Mouse (Mus musculus): ENCODE measurements around the gene C1qtnf7. TPM values are rescaled to one million over a fixed set of nuclear protein-coding genes. Genes with fewer than 3 reads are reported as not detected.
A peak's percentile ranks its signal among the peaks of the same experiment; 100 is the strongest.

Gene C1qtnf7
- total and polyA plus RNA-seq, 2 experiments = 0.65 to 0.69 TPM

GRCm38 (mm10) chr5:43583326-43584120 lies 68.2 kb downstream of the C1qtnf7 start:
- Histone ChIP-seq H3K4me1 (ENCODE audit: control insufficient read depth, insufficient read depth, low read length) (no peaks in the 10 kb centered on the region), H3K27ac (replicated peaks; ENCODE audit: insufficient read depth, low read depth, low read length) (no peak overlapping the region), H3K36me3 (ENCODE audit: control insufficient read depth, insufficient read depth, low read length) (no peaks in the 10 kb centered on the region), H3K4me3 (ENCODE audit: insufficient read depth, low read depth, low read length) (no peak overlapping the region), H3K79me2 (ENCODE audit: control insufficient read depth, insufficient read depth, low read length) (no peaks in the 10 kb centered on the region), H3K27me3 (ENCODE audit: control insufficient read depth, insufficient read depth, low read length) (no peaks in the 10 kb centered on the region), H3K9ac (ENCODE audit: low read depth, low read length) (no peak overlapping the region)
- no peak for DNase-seq (ENCODE audit: extremely low read depth, low read depth, low spot score)
- WGBS = 89% methylated on average over 6 of the region's 6 CpGs
- no peak for TF ChIP-seq CTCF (IDR thresholded peaks at IDR 0.05; ENCODE audit: low read depth, low read length)

GRCm38 (mm10) chr5:43584464-43584863 lies 69.1 kb downstream of the C1qtnf7 start:
- no peak overlapping the region for H3K4me3 ChIP-seq (ENCODE audit: insufficient read depth, low read depth, low read length)
- DNase-seq (ENCODE audit: extremely low read depth, low read depth, low spot score) = no peak
- H3K4me1 ChIP-seq (ENCODE audit: control insufficient read depth, insufficient read depth, low read length) = no peaks in the 10 kb centered on the region
- no peak for TF ChIP-seq CTCF (IDR thresholded peaks at IDR 0.05; ENCODE audit: low read depth, low read length)
- TF ChIP-seq POLR2A (IDR thresholded peaks at IDR 0.05; ENCODE audit: extremely low read depth, insufficient read depth, low read length) = no peak
- 6% methylated on average over 1 of the region's 1 CpGs for WGBS
- H3K27me3 ChIP-seq (ENCODE audit: control insufficient read depth, insufficient read depth, low read length) = no peaks in the 10 kb centered on the region
- H3K9ac ChIP-seq (ENCODE audit: low read depth, low read length) = no peak overlapping the region
- no peaks in the 10 kb centered on the region for H3K36me3 ChIP-seq (ENCODE audit: control insufficient read depth, insufficient read depth, low read length)
- no peaks in the 10 kb centered on the region for H3K79me2 ChIP-seq (ENCODE audit: control insufficient read depth, insufficient read depth, low read length)
- H3K27ac ChIP-seq (replicated peaks; ENCODE audit: insufficient read depth, low read depth, low read length) = no peak overlapping the region

GRCm38 (mm10) chr5:43585406-43586245 lies 70.3 kb downstream of the C1qtnf7 start:
- no peaks in the 10 kb centered on the region for H3K79me2 ChIP-seq (ENCODE audit: control insufficient read depth, insufficient read depth, low read length)
- WGBS = 68% methylated on average over 11 of the region's 11 CpGs
- peak; percentile 18 for DNase-seq (ENCODE audit: extremely low read depth, low read depth, low spot score)
- no peaks in the 10 kb centered on the region for H3K4me1 ChIP-seq (ENCODE audit: control insufficient read depth, insufficient read depth, low read length)
- TF ChIP-seq CTCF (IDR thresholded peaks at IDR 0.05; ENCODE audit: low read depth, low read length) = no peak
- no peak for TF ChIP-seq POLR2A (IDR thresholded peaks at IDR 0.05; ENCODE audit: extremely low read depth, insufficient read depth, low read length)
- no peaks in the 10 kb centered on the region for H3K36me3 ChIP-seq (ENCODE audit: control insufficient read depth, insufficient read depth, low read length)
- H3K27ac ChIP-seq (replicated peaks; ENCODE audit: insufficient read depth, low read depth, low read length) = no peak overlapping the region
- no peaks in the 10 kb centered on the region for H3K27me3 ChIP-seq (ENCODE audit: control insufficient read depth, insufficient read depth, low read length)
- no peak overlapping the region for H3K4me3 ChIP-seq (ENCODE audit: insufficient read depth, low read depth, low read length)
- H3K9ac ChIP-seq (ENCODE audit: low read depth, low read length) = no peak overlapping the region

- H3K4me1 ChIP-seq (ENCODE audit: control insufficient read depth, insufficient read depth, low read length) = no peaks in the 10 kb centered on the region
- TF ChIP-seq POLR2A (IDR thresholded peaks at IDR 0.05; ENCODE audit: extremely low read depth, insufficient read depth, low read length) (no peak), CTCF (IDR thresholded peaks at IDR 0.05; ENCODE audit: low read depth, low read length) (no peak)
- no peak overlapping the region for H3K27ac ChIP-seq (replicated peaks; ENCODE audit: insufficient read depth, low read depth, low read length)
- H3K4me3 ChIP-seq (ENCODE audit: insufficient read depth, low read depth, low read length) = no peak overlapping the region
- no peaks in the 10 kb centered on the region for H3K36me3 ChIP-seq (ENCODE audit: control insufficient read depth, insufficient read depth, low read length)
- H3K27me3 ChIP-seq (ENCODE audit: control insufficient read depth, insufficient read depth, low read length) = no peaks in the 10 kb centered on the region
- H3K79me2 ChIP-seq (ENCODE audit: control insufficient read depth, insufficient read depth, low read length) = no peaks in the 10 kb centered on the region
- 82% methylated on average over 5 of the region's 5 CpGs for WGBS
- no peak overlapping the region for H3K9ac ChIP-seq (ENCODE audit: low read depth, low read length)
- no peak for DNase-seq (ENCODE audit: extremely low read depth, low read depth, low spot score)
Observed at GRCm38 (mm10) chr5:43588791-43589439, 73.6 kb downstream of the C1qtnf7 start.

GRCm38 (mm10) chr5:43589440-43589830 lies 74.1 kb downstream of the C1qtnf7 start:
- Histone ChIP-seq H3K79me2 (ENCODE audit: control insufficient read depth, insufficient read depth, low read length) (no peaks in the 10 kb centered on the region), H3K27ac (replicated peaks; ENCODE audit: insufficient read depth, low read depth, low read length) (no peak overlapping the region), H3K36me3 (ENCODE audit: control insufficient read depth, insufficient read depth, low read length) (no peaks in the 10 kb centered on the region), H3K9ac (ENCODE audit: low read depth, low read length) (no peak overlapping the region), H3K27me3 (ENCODE audit: control insufficient read depth, insufficient read depth, low read length) (no peaks in the 10 kb centered on the region), H3K4me3 (ENCODE audit: insufficient read depth, low read depth, low read length) (no peak overlapping the region), H3K4me1 (ENCODE audit: control insufficient read depth, insufficient read depth, low read length) (no peaks in the 10 kb centered on the region)
- peak; percentile 33 for DNase-seq (ENCODE audit: extremely low read depth, low read depth, low spot score)
- WGBS = 70% methylated on average over 2 of the region's 2 CpGs
- TF ChIP-seq POLR2A (IDR thresholded peaks at IDR 0.05; ENCODE audit: extremely low read depth, insufficient read depth, low read length) (no peak), CTCF (IDR thresholded peaks at IDR 0.05; ENCODE audit: low read depth, low read length) (no peak)
